ENCODE assay signal across 26 mouse cellular contexts in the genomic region with DNA sequence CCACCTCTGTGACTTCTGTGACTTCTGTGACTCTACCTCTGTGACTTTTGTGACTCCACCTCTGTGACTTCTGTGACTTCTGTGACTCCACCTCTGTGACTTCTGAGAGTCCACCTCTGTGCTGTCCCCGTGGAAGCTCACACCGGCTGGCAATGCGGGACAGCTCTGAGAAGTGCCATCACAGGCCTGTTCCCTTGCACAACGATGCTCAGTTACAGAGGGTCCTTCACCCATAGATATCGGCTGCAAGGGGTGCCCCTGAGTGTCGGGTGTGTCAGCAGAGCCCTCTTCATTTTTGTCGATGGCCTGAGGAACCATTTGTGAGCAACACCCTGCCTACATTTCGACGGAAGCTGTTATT.
DNase-seq lines count a peak whose midpoint lies in the region; ATAC-seq and TF ChIP-seq lines count a peak whose summit lies in the region.
"Had no signal": no experiment of that assay in that cellular context is flagged by ENCODE, and none has a peak within 500 bp of the region (broad histone marks: within the 10 kb centered on the region; RNA-seq: fewer than 3 reads in every experiment).

No protein-coding gene starts in this region.

- 82% methylated on average over 9 of the region's 9 CpGs for whole genome bisulfite sequencing in liver, embryonic 13.5 days (ENCODE audit: insufficient replicate concordance)
- WGBS in forebrain, embryonic 16.5 days: 93% methylated on average over 9 of the region's 9 CpGs
- WGBS in stomach, postnatal 0 days: 82% methylated on average over 9 of the region's 9 CpGs

- H3K4me2 ChIP-seq in liver, embryonic 13.5 days: no peak overlapping the region
- no peak overlapping the region for H3K4me2 ChIP-seq in forebrain, embryonic 16.5 days (ENCODE audit: low read length)
- H3K4me2 ChIP-seq in stomach, postnatal 0 days (replicated peaks; ENCODE audit: low read depth): no peak overlapping the region
- H3K4me2 ChIP-seq: embryonic facial prominence, embryonic 13.5 days; forebrain, embryonic 12.5 days had no signal

- H3K4me3 ChIP-seq in liver, embryonic 13.5 days (replicated peaks): no peak overlapping the region
- no peak overlapping the region for H3K4me3 ChIP-seq in forebrain, embryonic 16.5 days (replicated peaks; ENCODE audit: low read length)
- H3K4me3 ChIP-seq in stomach, postnatal 0 days (ENCODE audit: low read depth, low read length): no peak overlapping the region
- H3K4me3 ChIP-seq: embryonic facial prominence, embryonic 13.5 days; forebrain, embryonic 12.5 days; hindbrain, embryonic 10.5 days; left cerebral cortex, adult 2 months; liver, embryonic 15.5 days; midbrain, embryonic 10.5 days had no signal

- TF ChIP-seq EP300 in stomach, postnatal 0 days (optimal IDR thresholded peaks at IDR 0.05): no peak

- 0 out of 2 replicates have a peak, but pooled peaks have one; percentile 12 for ATAC-seq in cerebellum, adult (ENCODE audit: insufficient number of reproducible peaks, low FRiP score, low TSS enrichment)
- peak; percentile 51; the same call in 1 of the 2 replicates for ATAC-seq in liver, embryonic 13.5 days (ENCODE audit: low read depth)
- ATAC-seq in common myeloid progenitor, adult 5-6 weeks (replicated peaks; ENCODE audit: low read depth, poor library complexity, severe bottlenecking): peak; percentile 47; the same call in 1 of the 2 replicates
- ATAC-seq in forebrain, embryonic 16.5 days: no peak
- ATAC-seq in stomach, postnatal 0 days (ENCODE audit: low FRiP score, low TSS enrichment): no peak
- ATAC-seq: lung, postnatal 0 days had no signal

- H3K4me1 ChIP-seq in liver, embryonic 13.5 days (replicated peaks): peaks cover 4% of the 10 kb centered on the region; the same call in 1 of the 2 replicates
- no peaks in the 10 kb centered on the region for H3K4me1 ChIP-seq in forebrain, embryonic 16.5 days (replicated peaks; ENCODE audit: control insufficient read depth, insufficient read depth, low read length)
- no peaks in the 10 kb centered on the region for H3K4me1 ChIP-seq in stomach, postnatal 0 days (replicated peaks; ENCODE audit: control insufficient read depth, insufficient read depth)
- H3K4me1 ChIP-seq: forebrain, embryonic 12.5 days had no signal

- H3K27ac ChIP-seq in liver, embryonic 13.5 days: no peak overlapping the region
- H3K27ac ChIP-seq in forebrain, embryonic 16.5 days (ENCODE audit: low read length): no peak overlapping the region
- H3K27ac ChIP-seq in stomach, postnatal 0 days (replicated peaks): no peak overlapping the region
- H3K27ac ChIP-seq: embryonic facial prominence, embryonic 13.5 days; forebrain, embryonic 12.5 days; hindbrain, embryonic 10.5 days; left cerebral cortex, adult 2 months; liver, embryonic 15.5 days; macrophage; midbrain, embryonic 10.5 days had no signal

- no peaks in the 10 kb centered on the region for H3K36me3 ChIP-seq in liver, embryonic 13.5 days
- H3K36me3 ChIP-seq in splenic B cell, adult 2 months (ENCODE audit: control insufficient read depth, insufficient read depth, low read length, poor library complexity, severe bottlenecking): no peaks in the 10 kb centered on the region
- no peaks in the 10 kb centered on the region for H3K36me3 ChIP-seq in forebrain, embryonic 16.5 days (ENCODE audit: control insufficient read depth, insufficient read depth)
- H3K36me3 ChIP-seq in stomach, postnatal 0 days (ENCODE audit: control insufficient read depth, insufficient read depth, low read length): no peaks in the 10 kb centered on the region
- H3K36me3 ChIP-seq: embryonic facial prominence, embryonic 13.5 days; forebrain, embryonic 12.5 days; hindbrain, embryonic 10.5 days; liver, embryonic 15.5 days; midbrain, embryonic 10.5 days had no signal

- no peaks in the 10 kb centered on the region for H3K9me3 ChIP-seq in liver, embryonic 13.5 days (replicated peaks)
- no peaks in the 10 kb centered on the region for H3K9me3 ChIP-seq in forebrain, embryonic 16.5 days (ENCODE audit: control insufficient read depth, low read length)
- no peaks in the 10 kb centered on the region for H3K9me3 ChIP-seq in stomach, postnatal 0 days (ENCODE audit: control insufficient read depth, low read length)
- H3K9me3 ChIP-seq: embryonic facial prominence, embryonic 13.5 days; forebrain, embryonic 12.5 days; hindbrain, embryonic 10.5 days; liver, embryonic 15.5 days; midbrain, embryonic 10.5 days had no signal

- TF ChIP-seq CTCF in stomach, postnatal 0 days (IDR thresholded peaks at IDR 0.05; ENCODE audit: low read depth): no peak

- H3K9ac ChIP-seq in liver, embryonic 13.5 days: no peak overlapping the region
- no peak overlapping the region for H3K9ac ChIP-seq in forebrain, embryonic 16.5 days (replicated peaks; ENCODE audit: low read depth, low read length)
- no peak overlapping the region for H3K9ac ChIP-seq in stomach, postnatal 0 days (ENCODE audit: low read length)
- H3K9ac ChIP-seq: embryonic facial prominence, embryonic 13.5 days; forebrain, embryonic 12.5 days; liver, embryonic 15.5 days had no signal

- H3K27me3 ChIP-seq in liver, embryonic 13.5 days: no peaks in the 10 kb centered on the region
- no peaks in the 10 kb centered on the region for H3K27me3 ChIP-seq in splenic B cell, adult 2 months (ENCODE audit: control insufficient read depth, insufficient read depth, low read length, poor library complexity, severe bottlenecking)
- no peaks in the 10 kb centered on the region for H3K27me3 ChIP-seq in forebrain, embryonic 16.5 days (replicated peaks; ENCODE audit: control insufficient read depth, insufficient read depth, low read length)
- no peaks in the 10 kb centered on the region for H3K27me3 ChIP-seq in stomach, postnatal 0 days (ENCODE audit: control insufficient read depth, insufficient read depth, low read length)
- H3K27me3 ChIP-seq: embryonic facial prominence, embryonic 13.5 days; forebrain, embryonic 12.5 days; liver, embryonic 15.5 days had no signal

- DNase-seq in cerebellum, adult 8-10 months: no peak
- DNase-seq in liver, embryonic 13.5 days: no peak
- DNase-seq in liver: no peak
- peak; percentile 54 for DNase-seq in splenic B cell, adult 2 months (ENCODE audit: low read depth, low spot score)
- DNase-seq in stomach, postnatal 0 days (ENCODE audit: low spot score): no peak
- DNase-seq: adrenal gland, postnatal 25 days; cerebellum, adult 18-20 months; cerebellum, postnatal 25 days; embryo, embryonic 11 days; kidney, adult 11 months; kidney, postnatal 4 days; layer of hippocampus, adult 9-11 months; left cerebral cortex, postnatal 4 days; right cerebral cortex, postnatal 25 days; thymus, adult 2 months had no signal

Comparison
In these comparisons a context has a peak if more than half of its experiments do, and no peak if none do; other contexts are left out.
1. ATAC-seq: peak in cerebellum, adult (single experiment), liver, embryonic 13.5 days (single experiment) and common myeloid progenitor, adult 5-6 weeks (single experiment); none in forebrain, embryonic 16.5 days (single experiment) and stomach, postnatal 0 days (single experiment).